Mouse (Mus musculus): ENCODE results near the gene Surf6. TPM values are rescaled to one million over a fixed set of nuclear protein-coding genes. Genes with fewer than 3 reads are reported as not detected.
"Not testable (repeated sequence)": the region's sequence is repeated elsewhere in the genome, so short reads cannot be mapped to it uniquely, and the experiment has no call there.

Gene Surf6
- polyA plus RNA-seq, 1 experiment, result 3.4 TPM

DNA sequence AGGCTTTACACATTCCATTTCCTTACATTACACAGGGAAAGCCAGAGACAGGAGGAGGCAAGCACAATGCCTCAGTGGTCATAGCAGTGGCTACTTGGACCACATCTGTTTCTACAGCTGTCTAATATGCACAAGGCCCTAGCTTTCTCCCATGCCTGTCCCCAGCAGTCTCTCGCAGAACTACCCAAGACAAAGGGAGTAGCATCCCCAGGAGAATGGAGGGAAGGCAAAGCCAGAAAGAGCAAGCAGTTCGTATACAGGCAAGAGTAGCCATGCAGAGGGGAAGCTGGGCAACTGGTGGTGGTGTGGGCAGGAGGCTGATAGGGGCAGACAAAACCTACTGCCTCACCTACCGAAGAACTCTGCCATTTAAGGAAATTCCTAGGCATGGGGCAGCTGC is 3.8 kb upstream of the Surf6 start:
- TF ChIP-seq CTCF (IDR thresholded peaks at IDR 0.05; ENCODE audit: extremely low read depth, insufficient read length, insufficient replicate concordance, low read depth, low read length), result no peak
- no peak for TF ChIP-seq POLR2A (IDR thresholded peaks at IDR 0.05; ENCODE audit: low read depth, low read length)
- Histone ChIP-seq H3K4me3 (ENCODE audit: low read depth, low read length) (no peak overlapping the region), H3K36me3 (ENCODE audit: control insufficient read depth, insufficient read depth, low read length) (peaks cover 5% of the 10 kb centered on the region), H3K4me1 (ENCODE audit: control insufficient read depth, insufficient read depth, insufficient read length, low read length) (peaks cover 15% of the 10 kb centered on the region), H3K27ac (ENCODE audit: insufficient read depth, low read depth, low read length) (no peak overlapping the region), H3K27me3 (ENCODE audit: control insufficient read depth, insufficient read depth, low read length) (no peaks in the 10 kb centered on the region)
- WGBS, result 94% methylated on average over 3 of the region's 3 CpGs

DNA sequence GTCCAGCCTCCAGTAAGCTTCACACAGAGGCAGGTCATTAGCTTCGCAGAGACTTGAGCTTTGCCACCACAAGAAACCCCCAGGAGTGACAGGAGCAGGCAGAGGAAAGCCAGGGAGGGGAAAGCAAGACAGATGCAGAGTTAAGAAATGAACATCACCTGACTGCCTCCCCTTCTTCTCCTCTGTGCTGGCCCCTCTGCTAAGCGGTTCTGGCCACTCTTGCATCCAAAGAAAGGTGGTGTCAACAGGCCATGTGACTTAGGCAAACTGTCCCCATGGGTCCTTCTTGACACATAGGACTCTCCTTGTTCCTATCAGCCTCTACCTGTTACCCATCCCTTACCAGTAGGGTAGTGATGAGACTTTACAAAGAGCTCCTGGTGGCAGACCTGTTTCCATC is 3.3 kb upstream of the Surf6 start:
- TF ChIP-seq POLR2A (IDR thresholded peaks at IDR 0.05; ENCODE audit: low read depth, low read length), result no peak
- no peak for TF ChIP-seq CTCF (IDR thresholded peaks at IDR 0.05; ENCODE audit: extremely low read depth, insufficient read length, insufficient replicate concordance, low read depth, low read length)
- Histone ChIP-seq H3K4me1 (ENCODE audit: control insufficient read depth, insufficient read depth, insufficient read length, low read length) (peaks cover 15% of the 10 kb centered on the region), H3K27me3 (ENCODE audit: control insufficient read depth, insufficient read depth, low read length) (no peaks in the 10 kb centered on the region), H3K4me3 (ENCODE audit: low read depth, low read length) (no peak overlapping the region), H3K27ac (ENCODE audit: insufficient read depth, low read depth, low read length) (no peak overlapping the region), H3K36me3 (ENCODE audit: control insufficient read depth, insufficient read depth, low read length) (peaks cover 5% of the 10 kb centered on the region)
- WGBS, result 99% methylated on average over 2 of the region's 2 CpGs

DNA sequence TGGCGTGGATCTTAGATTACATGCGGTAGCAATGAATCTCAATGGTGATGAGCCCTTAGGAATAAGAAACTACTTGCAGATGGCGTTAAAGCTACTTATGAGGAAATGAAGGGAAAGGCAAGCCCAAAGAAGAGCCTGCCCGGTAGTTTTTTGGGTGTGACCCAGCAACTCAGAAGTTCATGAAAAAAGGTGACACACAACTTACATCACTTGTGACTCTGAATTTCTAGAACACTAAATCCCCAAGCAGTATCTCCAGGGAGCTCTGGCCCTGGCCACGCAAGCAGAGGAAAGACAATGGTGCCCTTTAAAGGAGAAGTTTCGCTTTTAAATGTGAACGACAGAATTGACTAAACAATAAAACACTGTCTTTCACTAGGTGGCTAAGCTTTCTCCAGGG is 632 bp upstream of the Surf6 start:
- WGBS, result 4% methylated on average over 7 of the region's 7 CpGs
- Histone ChIP-seq H3K4me1 (ENCODE audit: control insufficient read depth, insufficient read depth, insufficient read length, low read length) (peaks cover 6% of the 10 kb centered on the region; the same call in 1 of the 2 replicates), H3K27ac (ENCODE audit: insufficient read depth, low read depth, low read length) (peak overlapping the region; percentile 87), H3K36me3 (ENCODE audit: control insufficient read depth, insufficient read depth, low read length) (peaks cover 17% of the 10 kb centered on the region), H3K4me3 (ENCODE audit: low read depth, low read length) (peak overlapping the region; percentile 97), H3K27me3 (ENCODE audit: control insufficient read depth, insufficient read depth, low read length) (no peaks in the 10 kb centered on the region)
- TF ChIP-seq POLR2A (IDR thresholded peaks at IDR 0.05; ENCODE audit: low read depth, low read length) (no peak), CTCF (IDR thresholded peaks at IDR 0.05; ENCODE audit: extremely low read depth, insufficient read length, insufficient replicate concordance, low read depth, low read length) (no peak)

DNA sequence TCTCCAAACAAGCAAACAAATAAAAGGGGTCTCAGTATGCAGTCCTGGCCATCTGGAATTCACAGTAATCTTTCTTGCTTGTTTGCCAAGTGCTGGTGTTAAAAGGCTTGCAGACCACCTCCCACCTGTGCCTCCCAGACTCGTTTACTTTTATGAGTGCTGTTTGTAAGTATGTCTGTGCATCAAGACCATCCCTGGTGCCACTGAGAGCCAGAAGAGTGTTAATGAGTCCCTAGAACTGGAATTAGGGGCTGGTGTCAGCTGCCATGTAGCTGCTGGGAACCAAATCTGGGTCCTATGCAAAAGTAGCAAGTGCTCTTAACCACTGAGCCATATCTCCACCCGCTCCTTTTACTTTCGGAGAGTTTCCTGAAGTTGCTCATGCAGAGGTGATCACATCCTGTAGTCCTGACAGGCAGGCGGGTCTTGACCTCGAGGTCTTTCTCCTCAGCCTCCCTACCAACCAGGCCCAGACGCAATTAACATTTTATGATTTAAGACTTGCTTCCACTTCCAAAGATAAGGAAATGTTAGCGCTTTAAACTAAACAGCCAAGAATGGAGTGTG is 762 bp downstream of the Surf6 start:
- H3K27me3 ChIP-seq (ENCODE audit: control insufficient read depth, insufficient read depth, low read length), result no peaks in the 10 kb centered on the region
- 1% methylated on average over 7 of the region's 7 CpGs for WGBS
- H3K4me3 ChIP-seq (ENCODE audit: low read depth, low read length), result peak overlapping the region; percentile 97
- H3K27ac ChIP-seq (ENCODE audit: insufficient read depth, low read depth, low read length), result peak overlapping the region; percentile 59; the same call in 1 of the 2 replicates
- H3K4me1 ChIP-seq (ENCODE audit: control insufficient read depth, insufficient read depth, insufficient read length, low read length), result peaks cover 6% of the 10 kb centered on the region; the same call in 1 of the 2 replicates
- no peak for TF ChIP-seq POLR2A (IDR thresholded peaks at IDR 0.05; ENCODE audit: low read depth, low read length)
- TF ChIP-seq CTCF (IDR thresholded peaks at IDR 0.05; ENCODE audit: extremely low read depth, insufficient read length, insufficient replicate concordance, low read depth, low read length), result no peak
- H3K36me3 ChIP-seq (ENCODE audit: control insufficient read depth, insufficient read depth, low read length), result peaks cover 21% of the 10 kb centered on the region

DNA sequence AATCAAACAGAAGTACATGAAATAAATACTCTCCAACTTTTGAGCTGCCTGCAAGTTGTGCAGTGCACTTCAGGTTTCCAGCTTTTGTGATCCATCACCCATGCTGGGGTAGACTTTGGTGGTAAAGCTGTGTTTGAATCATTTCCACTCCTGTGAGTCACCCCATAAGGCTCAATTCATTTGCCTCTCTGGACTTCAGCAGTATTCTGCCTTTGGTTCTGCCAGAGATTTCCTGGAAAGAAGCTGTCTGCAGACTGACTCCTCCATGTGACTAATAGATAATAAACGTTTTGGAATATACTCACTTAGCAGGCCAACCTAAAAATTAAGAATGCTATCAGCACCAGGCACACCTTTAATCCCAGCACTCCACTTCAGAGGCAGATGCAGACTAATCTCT is 1.9 kb downstream of the Surf6 start:
- H3K36me3 ChIP-seq (ENCODE audit: control insufficient read depth, insufficient read depth, low read length), result peaks cover 29% of the 10 kb centered on the region
- H3K4me1 ChIP-seq (ENCODE audit: control insufficient read depth, insufficient read depth, insufficient read length, low read length), result peaks cover 6% of the 10 kb centered on the region; the same call in 1 of the 2 replicates
- 30% methylated on average over 1 of the region's 1 CpGs for WGBS
- H3K4me3 ChIP-seq (ENCODE audit: low read depth, low read length), result no peak overlapping the region
- H3K27ac ChIP-seq (ENCODE audit: insufficient read depth, low read depth, low read length), result no peak overlapping the region
- no peaks in the 10 kb centered on the region for H3K27me3 ChIP-seq (ENCODE audit: control insufficient read depth, insufficient read depth, low read length)
- TF ChIP-seq CTCF (IDR thresholded peaks at IDR 0.05; ENCODE audit: extremely low read depth, insufficient read length, insufficient replicate concordance, low read depth, low read length) (no peak), POLR2A (IDR thresholded peaks at IDR 0.05; ENCODE audit: low read depth, low read length) (no peak)

DNA sequence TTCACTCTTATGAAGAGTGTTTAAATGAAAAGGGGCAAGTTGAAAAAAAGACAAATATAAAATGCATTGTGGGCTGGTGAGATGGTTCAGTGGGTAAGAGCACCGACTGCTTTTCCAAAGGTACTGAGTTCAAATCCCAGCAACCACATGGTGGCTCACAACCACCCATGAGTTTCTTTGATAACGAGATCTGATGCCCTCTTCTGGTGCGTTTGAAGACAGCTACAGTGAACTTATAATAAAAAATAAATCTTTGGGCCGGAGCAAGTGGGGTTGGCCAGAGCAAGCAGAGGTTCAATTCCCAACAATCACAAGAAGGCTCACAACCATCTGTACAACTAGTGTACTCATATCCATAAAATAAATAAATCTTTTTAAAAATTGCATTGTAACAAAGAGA is 6.8 kb downstream of the Surf6 start:
- H3K36me3 ChIP-seq (ENCODE audit: control insufficient read depth, insufficient read depth, low read length), result peaks cover 61% of the 10 kb centered on the region

DNA sequence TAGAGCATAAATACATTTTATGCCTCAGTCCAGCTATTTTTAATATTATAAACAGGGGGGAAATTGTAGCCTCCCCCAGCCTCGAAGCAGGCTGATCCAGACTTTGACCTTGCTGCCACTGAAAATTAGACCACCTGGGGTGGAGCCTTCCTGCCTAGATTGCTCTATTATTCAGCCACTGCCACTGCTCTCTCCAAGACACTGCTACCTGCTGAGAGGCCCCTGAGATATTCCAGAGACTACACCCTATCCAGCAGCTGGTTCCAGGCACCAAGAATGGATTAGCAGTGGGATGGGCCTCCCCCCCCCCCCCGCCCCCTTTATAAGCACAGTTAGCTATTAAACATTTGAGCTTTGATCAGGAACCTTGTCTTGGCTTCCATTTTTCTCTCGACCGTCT is 16.5 kb downstream of the Surf6 start:
- H3K27ac ChIP-seq (ENCODE audit: insufficient read depth, low read depth, low read length); H3K27me3 ChIP-seq (ENCODE audit: control insufficient read depth, insufficient read depth, low read length); H3K4me1 ChIP-seq (ENCODE audit: control insufficient read depth, insufficient read depth, insufficient read length, low read length); H3K4me3 ChIP-seq (ENCODE audit: low read depth, low read length): not testable (repeated sequence)
- 47% methylated on average over 4 of the region's 4 CpGs for WGBS
- peaks cover 20% of the 10 kb centered on the region for H3K36me3 ChIP-seq (ENCODE audit: control insufficient read depth, insufficient read depth, low read length)

More for the DNA sequence above, 6.8 kb downstream of the Surf6 start:
- TF ChIP-seq POLR2A (IDR thresholded peaks at IDR 0.05; ENCODE audit: low read depth, low read length), result no peak
- TF ChIP-seq CTCF (IDR thresholded peaks at IDR 0.05; ENCODE audit: extremely low read depth, insufficient read length, insufficient replicate concordance, low read depth, low read length), result no peak
- Histone ChIP-seq H3K27ac (ENCODE audit: insufficient read depth, low read depth, low read length) (no peak overlapping the region), H3K4me1 (ENCODE audit: control insufficient read depth, insufficient read depth, insufficient read length, low read length) (no peaks in the 10 kb centered on the region), H3K4me3 (ENCODE audit: low read depth, low read length) (no peak overlapping the region), H3K27me3 (ENCODE audit: control insufficient read depth, insufficient read depth, low read length) (no peaks in the 10 kb centered on the region)
- WGBS, result 89% methylated on average over 4 of the region's 4 CpGs

DNA sequence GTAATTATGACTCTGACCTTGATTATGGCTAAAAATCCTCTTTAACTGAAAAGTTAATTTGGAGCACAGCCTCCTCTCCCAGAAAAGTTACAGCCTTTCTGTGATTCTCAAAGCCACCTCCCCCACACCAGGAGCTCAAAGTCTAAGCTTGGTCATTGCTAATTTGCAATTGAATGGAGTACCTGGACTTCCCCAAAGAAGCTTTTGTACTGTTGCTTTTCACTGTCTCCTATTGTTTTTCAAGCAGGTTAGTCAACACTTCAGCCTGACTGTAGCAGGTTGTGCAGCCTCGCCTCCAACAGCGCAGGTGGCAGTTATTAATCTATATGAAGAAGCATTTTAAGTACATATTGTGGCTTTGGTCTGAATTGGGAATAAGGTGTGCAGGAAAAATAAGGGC is 17.1 kb downstream of the Surf6 start:
- H3K4me3 ChIP-seq (ENCODE audit: low read depth, low read length); H3K27me3 ChIP-seq (ENCODE audit: control insufficient read depth, insufficient read depth, low read length); H3K27ac ChIP-seq (ENCODE audit: insufficient read depth, low read depth, low read length); H3K4me1 ChIP-seq (ENCODE audit: control insufficient read depth, insufficient read depth, insufficient read length, low read length): not testable (repeated sequence)
- 87% methylated on average over 2 of the region's 2 CpGs for WGBS
- H3K36me3 ChIP-seq (ENCODE audit: control insufficient read depth, insufficient read depth, low read length), result peaks cover 15% of the 10 kb centered on the region

Measured in small intestine, adult 2 months (tissue).